Mouse (Mus musculus): ENCODE results near the gene Bsdc1. TPM values are rescaled to one million over a fixed set of nuclear protein-coding genes. Genes with fewer than 3 reads are reported as not detected.
A peak's percentile ranks its signal among the peaks of the same experiment; 100 is the strongest.

Gene Bsdc1
- total RNA-seq, 2 experiments from 2014 or later, result 38.5 to 40.7 TPM

DNA sequence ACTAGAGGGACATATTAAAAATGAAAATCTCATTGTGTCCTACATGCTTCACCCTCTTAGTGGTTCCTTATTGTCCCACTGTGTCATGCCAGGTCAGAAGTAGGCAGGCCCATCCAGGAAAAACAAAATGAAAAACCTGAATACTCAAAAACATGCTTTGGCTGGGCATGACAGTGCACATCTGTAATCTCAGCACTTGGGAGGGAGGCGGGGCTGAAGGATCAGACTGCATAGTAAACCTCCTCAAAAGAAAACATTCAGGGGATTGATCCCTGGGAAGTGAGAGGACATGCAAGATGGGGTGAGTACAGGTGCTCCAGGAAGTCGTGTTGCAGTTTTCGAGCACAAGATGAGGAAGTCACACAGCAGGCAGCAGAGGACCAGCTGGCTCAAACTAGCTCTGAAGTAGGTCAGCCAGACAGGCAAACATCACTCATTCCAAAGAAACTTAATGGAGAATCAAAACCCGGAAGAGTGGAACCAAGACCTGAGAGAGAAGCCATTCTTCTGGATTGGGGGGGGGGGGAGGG is 3.0 kb downstream of the Bsdc1 start:
- intact Hi-C loops (cut with DNase I), result no loop called here
- DNase-seq, result no peak

DNA sequence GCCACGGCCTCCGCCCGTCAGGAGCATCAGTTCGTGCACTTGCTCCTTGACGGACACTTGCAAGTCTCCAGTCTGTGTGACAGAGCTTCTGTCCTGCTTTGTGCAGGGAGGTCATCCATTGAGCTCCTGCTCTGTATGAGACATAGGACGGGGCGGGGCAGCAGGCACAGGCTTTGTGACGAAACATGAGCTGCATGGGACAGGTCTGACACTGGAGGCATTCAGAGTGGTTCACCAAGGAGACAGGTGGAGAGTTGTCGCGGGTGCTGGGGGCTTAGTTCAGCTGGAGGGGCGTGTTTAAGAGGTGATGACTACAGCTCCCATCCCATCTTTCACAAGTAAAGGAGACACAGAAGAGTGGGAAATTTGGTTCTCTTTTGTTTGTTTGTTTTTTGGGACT is 14.7 kb downstream of the Bsdc1 start:
- DNase-seq, result no peak
- intact Hi-C loops (cut with DNase I), result no loop called here

DNA sequence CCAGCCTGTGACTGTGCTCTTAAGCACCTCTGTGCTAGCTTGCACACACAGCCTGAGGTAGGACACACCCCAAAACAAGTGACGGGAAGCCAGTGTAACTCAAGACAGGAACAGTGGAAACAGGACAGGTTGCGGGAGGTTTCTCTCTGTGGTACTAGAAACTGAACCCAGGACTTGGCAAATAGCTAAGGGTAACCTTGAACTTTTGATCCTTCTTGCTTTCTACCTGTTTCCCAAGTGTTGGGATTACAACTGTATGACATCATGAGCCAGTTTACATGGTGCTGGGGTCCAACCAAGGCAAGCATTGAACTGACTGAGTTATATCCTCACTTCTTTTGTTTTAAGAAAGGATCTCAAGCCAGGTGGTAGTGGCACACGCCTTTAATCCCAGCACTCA is 18.5 kb downstream of the Bsdc1 start:
- no peak for DNase-seq
- intact Hi-C loops (cut with DNase I), result no loop called here

DNA sequence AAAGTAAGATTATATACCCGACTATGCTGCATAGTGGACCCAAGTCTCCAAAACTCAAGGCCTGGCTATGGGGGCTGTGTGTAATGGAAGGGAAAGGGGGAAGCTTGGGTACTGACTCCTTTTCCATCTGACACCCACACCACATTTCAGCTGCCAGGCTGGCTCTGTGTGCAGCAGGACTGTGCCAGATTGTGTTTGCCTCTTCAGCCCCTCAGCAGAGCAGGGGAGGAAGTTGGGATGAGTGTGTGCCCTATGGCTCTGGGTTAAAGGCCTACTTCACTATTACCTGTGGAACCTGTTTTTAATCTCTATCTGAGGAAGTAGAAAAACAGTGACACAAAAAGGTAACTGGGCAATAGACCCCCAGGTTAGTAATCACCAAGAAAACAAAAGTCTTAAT is 19.7 kb downstream of the Bsdc1 start:
- no peak for DNase-seq
- intact Hi-C loops (cut with DNase I), result no loop called here

DNA sequence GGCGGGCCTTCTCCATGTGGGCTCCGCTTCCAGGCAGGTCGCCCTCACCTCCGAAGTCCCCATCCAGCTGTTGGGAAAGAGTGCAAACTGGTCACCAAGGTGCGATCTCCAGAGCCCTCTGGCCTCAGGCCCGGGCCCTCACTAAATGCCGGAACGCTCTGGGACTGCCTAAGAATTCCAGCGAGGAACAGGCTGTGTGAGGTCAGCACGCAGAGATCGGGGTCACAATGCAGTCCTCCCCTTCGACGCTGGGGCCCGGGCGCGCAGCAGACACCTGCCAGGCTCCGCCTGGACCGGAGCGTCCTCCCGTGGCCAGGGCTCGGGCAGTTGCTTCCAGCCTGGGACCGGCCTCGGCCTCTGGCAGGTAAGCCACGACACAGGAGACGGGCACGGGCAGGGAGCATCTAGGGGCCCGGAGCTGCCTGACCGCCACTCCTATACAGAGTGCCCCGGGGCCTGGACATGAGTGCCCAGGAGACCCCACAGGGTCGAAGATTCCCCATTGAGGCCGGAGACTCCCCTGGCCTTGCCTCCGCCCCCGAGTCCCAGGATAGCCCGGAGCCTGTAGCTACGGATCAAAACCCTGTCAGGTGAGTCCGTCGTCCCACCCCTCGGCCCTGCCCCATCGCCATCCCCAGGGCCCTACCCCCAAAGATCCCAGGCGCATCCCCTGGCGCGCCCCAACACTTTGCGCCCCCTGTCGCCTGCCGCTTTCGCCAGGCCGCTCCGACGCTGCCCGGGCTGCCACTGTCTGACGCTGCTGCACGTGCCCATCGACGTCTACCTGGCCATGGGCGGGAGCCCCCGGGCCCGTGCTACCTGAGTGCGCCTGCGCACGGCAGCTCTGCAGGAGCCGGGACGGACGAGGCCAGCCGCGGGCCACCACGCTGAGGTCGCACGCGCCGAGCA is 29.8 kb downstream of the Bsdc1 start, which contains the start of the genes Tssk3 and Fam229a:
Gene Tssk3, minus strand, starts transcription at position 51 of the 909 bp plus-strand sequence.
Gene Fam229a, plus strand, starts transcription at position 219 of the 909 bp plus-strand sequence.
- intact Hi-C loops (cut with DNase I), result no loop called here

DNA sequence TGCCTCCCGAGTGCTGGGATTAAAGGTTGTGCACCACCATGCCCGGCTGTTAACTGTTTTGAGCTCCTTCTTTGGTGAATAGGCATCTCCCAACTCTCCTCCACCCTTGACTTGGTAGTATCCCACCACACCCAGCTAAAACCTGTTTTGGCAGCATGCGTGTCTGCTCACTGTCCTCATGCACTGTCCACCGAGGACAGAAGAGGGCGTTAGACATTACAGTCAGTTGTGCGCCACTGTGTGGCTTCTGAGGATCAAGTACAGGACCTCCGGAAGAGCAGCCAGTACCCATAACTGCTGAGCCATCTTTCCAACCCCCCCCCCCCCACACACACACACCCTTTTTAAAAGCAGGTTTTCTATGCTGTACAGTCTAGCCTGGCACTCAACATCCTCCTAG is 33.3 kb downstream of the Bsdc1 start:
- no peak for DNase-seq
- intact Hi-C loops (cut with DNase I), result no loop called here

More for the DNA sequence above, 29.8 kb downstream of the Bsdc1 start, which contains the start of the genes Tssk3 and Fam229a:
- peak; percentile 43 for DNase-seq

DNA sequence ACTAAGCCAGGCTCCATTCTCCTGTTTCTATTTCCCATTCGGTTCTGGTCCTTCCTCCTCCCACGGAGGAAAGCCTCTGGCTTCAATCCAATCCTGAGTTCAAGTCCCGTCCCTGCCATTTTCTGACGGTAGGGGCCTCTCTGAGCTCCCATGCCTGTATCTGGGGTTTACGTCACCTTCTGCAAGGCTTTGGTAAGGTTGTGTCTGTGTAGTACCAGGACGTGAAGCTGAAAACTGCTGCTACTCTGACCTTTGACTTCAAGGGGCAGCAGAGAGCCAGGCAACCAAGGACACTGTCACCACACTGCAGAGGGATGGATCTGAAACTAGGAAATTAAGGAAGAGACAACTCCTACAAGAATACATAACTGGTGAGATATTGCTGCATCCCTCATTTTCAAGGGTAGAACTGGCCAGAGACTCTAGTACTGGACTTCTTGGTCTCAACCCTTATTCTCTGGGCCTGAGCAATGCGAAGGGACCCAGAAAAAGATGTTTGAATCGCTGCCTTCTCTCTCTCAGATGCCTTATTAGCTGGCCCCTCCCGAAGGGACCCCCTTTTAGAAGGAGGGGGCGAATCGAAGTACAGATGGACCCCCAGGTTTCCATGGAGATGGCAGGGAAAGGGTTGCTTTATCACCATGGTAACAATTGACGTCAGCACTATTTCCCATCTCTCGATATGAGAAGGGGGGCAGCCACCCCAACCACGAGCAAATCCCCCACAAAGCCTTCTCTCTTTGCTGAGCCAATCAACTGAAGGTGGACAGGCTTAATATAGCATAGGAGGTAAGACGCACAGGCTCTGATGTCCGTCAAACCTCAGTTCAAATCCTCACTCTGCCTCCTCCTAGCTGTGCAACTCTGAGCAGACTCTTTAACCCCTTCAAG is 34.5 kb downstream of the Bsdc1 start:
- intact Hi-C loops (cut with DNase I), result no loop called here
- DNase-seq, result no peak

DNA sequence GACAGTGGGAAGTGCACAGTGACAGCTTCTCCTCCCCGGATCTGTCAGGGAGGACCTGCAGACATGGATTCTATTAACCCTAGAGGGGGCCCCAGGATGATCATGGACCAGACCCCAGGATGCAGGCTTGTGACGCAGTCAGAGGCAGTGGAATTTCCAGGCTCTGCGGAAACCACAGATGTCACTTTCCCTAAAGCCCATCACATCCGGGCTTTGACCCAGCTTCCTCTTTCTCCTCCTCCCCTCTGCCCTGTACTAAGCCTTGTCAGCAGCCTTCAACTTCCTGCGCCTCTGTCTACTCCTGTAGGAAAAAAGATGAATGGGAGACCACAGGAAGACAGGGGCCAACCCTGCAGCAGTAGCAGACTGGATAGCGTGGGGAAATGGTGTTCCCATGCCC is 35.2 kb downstream of the Bsdc1 start:
- DNase-seq, result no peak
- intact Hi-C loops (cut with DNase I), result no loop called here

DNA sequence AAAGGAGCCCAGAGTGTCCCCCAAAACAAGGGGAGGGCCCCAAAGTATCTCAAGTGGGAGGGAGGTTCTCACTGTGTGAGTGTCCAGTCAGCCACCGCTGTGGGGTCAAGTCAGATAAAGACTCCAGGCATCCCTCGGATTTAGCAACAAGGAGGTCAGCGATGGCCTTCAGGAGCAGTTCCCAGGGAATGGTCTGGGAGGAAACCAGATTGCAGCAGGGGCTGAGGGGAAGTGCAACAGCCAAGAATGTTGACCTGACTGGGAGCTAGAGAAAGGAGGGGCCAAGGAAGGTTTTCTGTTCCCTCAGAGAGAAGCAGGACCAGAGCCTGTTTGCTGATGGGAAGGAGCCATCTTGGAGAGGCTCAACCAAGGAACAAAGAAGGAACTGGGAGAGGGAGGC is 37.6 kb downstream of the Bsdc1 start:
- intact Hi-C loops (cut with DNase I), result no loop called here
- no peak for DNase-seq

DNA sequence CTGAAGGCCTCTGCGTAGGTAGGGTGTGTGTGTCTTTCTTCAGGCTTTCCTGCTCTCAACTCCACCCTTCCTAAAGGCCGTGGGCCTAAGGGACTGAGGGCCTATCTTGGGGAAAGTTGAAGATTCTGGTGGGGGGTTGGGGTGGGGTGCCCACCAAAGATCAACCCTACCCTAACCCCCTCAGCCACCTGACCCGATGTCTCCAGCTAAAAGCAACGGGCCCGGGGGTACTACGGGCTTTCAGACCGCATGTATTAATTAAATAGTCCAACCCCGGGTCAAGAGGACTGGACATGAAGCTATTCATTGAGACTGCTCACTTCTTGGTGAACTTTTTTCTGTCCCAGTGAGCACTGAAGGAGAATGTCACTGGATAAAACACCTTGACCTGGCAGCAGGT is 38.6 kb downstream of the Bsdc1 start:
- intact Hi-C loops (cut with DNase I), result no loop called here
- no peak for DNase-seq

DNA sequence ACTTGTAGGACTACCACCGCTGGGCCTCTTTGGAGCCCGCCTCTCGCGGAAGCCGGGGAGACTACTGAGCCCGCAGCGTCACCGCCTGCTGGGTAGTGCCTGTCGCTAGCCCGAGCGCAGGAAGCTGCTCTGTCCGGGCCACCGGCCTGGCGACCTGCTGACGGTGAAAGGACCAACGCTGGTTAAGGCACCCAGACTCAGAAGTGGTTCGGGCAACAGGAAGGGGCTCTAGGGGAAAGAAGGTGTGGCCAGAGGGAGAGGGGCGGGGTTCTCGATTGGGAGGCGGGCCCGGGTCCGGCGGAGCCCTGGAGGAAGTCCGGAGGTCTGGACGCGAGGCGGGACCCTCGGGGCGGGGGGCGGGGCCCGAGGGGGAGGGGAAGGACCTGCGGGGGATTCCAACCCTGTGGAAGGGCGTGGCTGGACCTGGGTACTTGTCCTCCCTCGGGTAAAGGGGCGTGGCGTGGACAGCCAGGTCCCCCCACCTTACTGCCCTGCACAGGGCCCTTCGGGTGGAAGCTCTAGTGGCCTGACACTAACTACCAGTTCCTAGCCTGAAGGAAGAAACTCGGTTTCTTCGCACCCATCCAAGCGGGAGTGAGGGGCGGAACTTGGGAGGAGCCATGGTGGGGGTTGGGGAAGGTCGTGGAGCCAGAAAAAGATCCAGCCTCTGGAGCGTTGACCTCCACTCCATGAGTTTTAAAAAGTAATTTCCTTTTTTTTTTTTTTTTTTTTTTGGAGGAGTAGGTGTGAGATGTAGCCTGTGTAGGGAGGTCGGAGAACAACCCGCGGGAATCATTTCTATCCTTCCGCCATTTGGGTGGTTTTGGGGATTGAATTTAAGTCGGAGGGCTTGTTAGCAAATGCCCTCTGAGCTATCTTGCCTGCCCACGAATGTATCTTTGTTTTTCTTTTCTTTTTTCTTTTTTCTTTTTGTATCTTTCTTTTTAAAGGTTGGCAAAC is 39.5 kb downstream of the Bsdc1 start:
- intact Hi-C loops (cut with DNase I), result no loop called here
- peak; percentile 86 for DNase-seq

DNA sequence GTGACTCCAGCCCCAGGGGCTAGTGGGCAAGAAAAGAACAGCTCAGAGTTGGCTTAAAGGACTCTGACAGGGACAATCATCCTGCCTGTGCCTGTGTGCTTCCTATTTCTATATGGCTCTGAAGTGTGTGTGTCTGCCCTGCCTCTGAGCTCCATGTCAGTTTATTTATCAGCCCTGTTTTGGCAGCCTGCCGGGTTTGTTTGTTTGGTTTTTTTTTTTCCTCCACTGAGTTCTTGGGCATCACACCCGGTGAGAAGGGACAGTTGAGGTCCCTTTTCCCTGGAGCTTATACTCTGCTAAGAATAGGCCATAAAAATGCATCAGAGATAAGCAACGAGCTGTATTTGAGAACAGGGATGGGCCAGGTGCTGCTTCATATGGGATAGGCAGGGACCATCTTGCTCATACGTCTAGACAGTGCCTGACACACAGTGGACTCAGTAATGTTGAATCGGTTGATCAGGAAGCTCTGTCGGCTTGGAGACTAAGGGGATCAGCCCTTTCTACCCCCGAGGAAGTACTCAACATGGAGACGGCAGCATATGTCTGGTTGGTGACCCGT is 41.0 kb downstream of the Bsdc1 start:
- intact Hi-C loops (cut with DNase I), result no loop called here
- DNase-seq, result no peak

DNA sequence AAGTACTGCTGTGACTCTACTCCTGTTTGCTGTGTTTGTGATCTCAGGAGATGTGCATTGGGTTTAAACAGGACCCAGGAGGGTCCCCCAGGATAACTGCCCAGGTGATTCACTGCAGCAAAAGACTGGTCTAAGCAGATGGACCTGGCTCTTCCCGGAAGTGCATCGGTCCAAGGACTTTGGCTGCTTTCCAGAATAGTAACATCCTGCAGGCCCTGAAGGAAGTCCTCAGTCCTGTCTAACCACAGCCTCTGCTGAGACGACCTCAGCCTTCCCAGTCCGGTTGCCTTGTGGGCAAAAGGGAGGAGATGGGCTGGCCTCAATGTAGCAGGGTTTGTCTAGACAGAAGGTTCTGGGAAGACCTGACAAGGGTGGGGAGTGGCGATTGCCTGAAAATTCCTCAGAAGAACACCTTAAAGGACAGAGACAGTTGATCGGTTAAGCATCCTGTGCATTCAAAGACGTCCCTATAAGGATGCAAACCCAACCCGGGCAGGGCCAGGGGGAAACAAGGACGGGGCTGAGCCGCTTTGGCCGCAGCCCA is 41.6 kb downstream of the Bsdc1 start:
- intact Hi-C loops (cut with DNase I), result no loop called here
- DNase-seq, result no peak

DNA sequence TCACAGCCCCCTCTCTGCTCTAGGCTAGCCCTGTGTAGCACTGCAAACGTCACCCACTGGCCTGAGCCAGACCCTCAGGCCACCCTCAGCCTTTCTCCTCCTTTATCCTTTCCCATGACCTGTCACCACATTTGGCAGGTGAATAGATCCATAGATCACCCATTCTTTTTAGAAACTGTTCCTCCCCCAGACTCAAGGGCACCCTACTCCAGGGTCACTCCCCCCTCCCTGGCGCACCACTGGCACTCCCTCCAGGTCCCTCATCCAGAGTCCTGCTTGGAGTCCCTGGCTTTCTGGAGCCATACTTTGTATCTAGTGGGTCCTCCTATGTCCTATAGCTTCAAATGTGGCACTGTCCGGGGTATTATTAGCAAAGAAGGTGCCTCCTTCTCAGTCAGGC is 44.1 kb downstream of the Bsdc1 start:
- DNase-seq, result no peak
- intact Hi-C loops (cut with DNase I), result no loop called here

DNA sequence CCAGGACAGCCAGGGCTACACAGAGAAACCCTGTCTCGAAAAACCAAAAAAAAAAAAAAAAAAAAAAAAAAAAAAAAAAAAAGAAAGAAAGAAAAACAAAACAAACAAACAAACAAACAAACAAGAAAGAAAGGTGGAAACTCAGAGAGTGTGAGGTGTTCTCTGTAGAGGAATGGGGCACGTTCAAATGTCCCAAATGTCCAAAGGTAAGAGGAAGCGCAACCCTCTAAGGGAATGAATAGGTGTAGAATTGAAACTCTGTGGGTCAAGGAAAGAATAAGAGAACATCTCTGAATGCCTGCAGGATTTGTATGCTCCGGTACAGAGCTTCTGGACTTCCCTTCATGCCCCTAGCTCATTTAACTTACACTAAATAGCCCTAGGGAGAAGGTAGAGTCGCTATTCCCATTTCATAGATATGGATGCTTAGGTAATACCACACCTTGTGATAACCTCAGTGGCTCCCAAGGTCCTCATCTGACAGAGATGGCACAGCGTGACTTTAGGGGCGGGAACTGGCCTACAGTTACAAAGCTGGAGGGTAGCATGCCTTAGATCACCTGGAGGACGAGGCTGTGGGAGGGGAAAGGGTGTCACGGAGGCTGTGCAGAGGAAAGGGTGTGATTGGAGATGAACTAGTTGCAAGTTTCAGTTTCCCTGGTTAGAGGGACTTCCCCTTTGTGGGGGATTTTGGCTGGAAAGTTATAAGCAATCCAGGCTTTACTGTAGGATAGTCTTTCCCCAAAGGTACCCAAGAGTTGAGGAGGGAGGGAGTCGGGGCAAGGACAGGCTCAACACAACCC is 46.3 kb downstream of the Bsdc1 start:
- intact Hi-C loops (cut with DNase I), result no loop called here
- DNase-seq, result no peak

DNA sequence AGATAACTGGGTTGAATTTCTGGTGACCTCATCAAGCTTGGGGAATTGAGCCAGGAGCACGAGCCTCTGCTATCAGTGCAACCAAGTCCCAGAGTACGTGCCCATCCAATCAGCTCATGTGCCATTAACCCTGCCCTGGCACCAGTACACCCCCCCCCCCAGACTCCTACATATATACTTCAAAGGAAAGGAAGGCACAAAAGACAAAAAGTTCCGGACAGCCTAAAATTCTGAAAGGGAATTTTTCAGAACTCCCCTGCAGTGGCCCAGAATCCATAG is 46.8 kb downstream of the Bsdc1 start:
- no peak for DNase-seq
- intact Hi-C loops (cut with DNase I), result no loop called here

DNA sequence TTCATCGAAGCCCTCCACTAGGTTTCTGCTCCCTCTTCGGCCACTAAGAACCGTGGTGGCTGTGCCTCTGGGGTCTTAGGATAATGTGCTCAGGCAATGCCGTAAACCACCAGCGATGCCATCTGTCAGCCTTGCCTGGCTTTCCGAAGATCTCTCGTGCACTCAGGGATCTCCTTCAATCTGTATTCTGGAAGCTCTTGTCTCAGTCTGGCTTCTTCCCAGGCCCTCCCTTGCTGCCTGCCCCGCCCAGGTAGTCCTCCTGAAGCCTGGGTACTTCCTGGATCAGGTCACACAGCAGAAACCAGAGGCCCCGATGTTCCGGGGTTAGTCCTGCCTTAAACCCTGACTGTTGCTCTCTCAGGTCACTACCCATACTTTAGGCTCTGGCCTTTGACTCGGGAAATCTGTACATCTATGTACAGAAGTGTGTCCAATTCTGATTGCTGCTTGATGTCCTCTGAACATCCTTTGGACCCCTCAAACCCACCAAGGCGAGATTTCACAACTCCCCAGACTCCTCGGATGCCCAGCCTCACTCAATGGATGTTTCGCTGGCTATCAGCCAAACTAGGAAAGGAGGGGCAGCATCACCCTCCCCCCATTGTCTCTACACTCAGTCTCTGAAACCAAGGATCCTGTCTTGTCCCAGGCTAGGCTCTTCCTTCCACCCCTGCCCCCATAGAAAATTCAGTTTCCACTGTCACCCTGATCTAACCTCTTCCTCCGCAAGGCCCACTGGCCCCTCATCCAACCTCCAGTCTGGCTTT is 47.6 kb downstream of the Bsdc1 start:
- peak; percentile 53 for DNase-seq
- intact Hi-C loops (cut with DNase I), result no loop called here

DNA sequence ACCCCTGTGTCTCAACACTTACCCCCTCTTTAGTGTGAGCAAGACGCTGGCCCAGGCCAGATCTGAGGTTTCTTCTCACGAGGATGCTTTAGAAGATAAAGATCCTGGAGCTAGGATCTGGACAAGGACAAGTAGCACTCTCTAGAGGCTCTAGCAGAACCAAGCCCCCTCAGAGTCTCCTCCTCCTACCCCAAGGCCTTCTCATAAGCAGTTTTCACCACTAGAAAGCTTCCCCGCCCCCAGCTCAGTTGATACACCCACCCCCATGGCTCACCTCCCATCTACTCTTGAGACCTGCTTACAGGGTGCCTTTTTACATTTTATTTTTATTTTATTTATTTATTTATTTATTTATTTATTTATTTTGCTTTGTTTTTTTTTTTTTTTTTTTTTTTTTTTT is 48.3 kb downstream of the Bsdc1 start:
- intact Hi-C loops (cut with DNase I), result loop anchor here (10.0 kb wide), 1 partner anchor 95 kb away; the partner anchor contains the start of genes Eif3i and Tmem234
- no peak for DNase-seq

Measured in left cerebral cortex, postnatal 4 days (tissue).